Mouse (Mus musculus): ENCODE measurements around the gene Rbbp4. TPM values are rescaled to one million over a fixed set of nuclear protein-coding genes. Genes with fewer than 3 reads are reported as not detected.

The Rbbp4 gene
- polyA plus RNA-seq, 1 experiment from 2014 or later: 428 TPM

- WGBS: 93% methylated on average over 2 of the region's 2 CpGs
- Histone ChIP-seq H3K36me3 (ENCODE audit: control insufficient read depth, insufficient read depth, low read length) (no peaks in the 10 kb centered on the region), H3K4me2 (ENCODE audit: low read length) (no peak overlapping the region), H3K9me3 (replicated peaks; ENCODE audit: control insufficient read depth, low read length) (no peaks in the 10 kb centered on the region), H3K27ac (ENCODE audit: low read depth, low read length) (no peak overlapping the region), H3K4me1 (ENCODE audit: control insufficient read depth, insufficient read depth, low read length) (no peaks in the 10 kb centered on the region), H3K27me3 (replicated peaks; ENCODE audit: control insufficient read depth, insufficient read depth, low read length) (no peaks in the 10 kb centered on the region), H3K9ac (ENCODE audit: low read length) (no peak overlapping the region), H3K4me3 (ENCODE audit: low read depth, low read length) (no peak overlapping the region)
- ATAC-seq (no peak), DNase-seq (ENCODE audit: low spot score) (no peak)
Measured at GRCm38 (mm10) chr4:129295188-129295587, 40.0 kb downstream of the Rbbp4 start.

DNA sequence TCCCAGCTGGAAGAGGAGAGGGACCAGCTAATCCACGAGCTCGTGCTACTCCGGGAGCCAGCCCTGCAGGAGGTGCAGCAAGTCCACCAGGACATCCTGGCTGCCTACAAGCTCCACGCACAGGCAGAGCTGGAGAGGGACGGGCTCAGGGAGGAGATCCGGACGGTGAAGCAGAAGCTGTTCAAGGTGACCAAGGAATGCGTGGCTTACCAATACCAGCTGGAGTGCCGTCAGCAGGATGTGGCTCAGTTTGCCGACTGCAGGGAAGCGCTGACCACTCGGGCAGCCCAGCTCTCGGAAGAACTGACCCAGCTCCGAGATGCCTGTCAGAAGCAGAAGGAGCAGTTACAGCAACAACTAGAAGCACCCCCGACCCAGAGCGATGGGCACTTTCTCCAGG is 41.5 kb downstream of the Rbbp4 start:
- no peaks in the 10 kb centered on the region for H3K36me3 ChIP-seq (ENCODE audit: control insufficient read depth, insufficient read depth, low read length)
- no peak overlapping the region for H3K4me3 ChIP-seq (ENCODE audit: low read depth, low read length)
- no peaks in the 10 kb centered on the region for H3K9me3 ChIP-seq (replicated peaks; ENCODE audit: control insufficient read depth, low read length)
- no peak overlapping the region for H3K9ac ChIP-seq (ENCODE audit: low read length)
- DNase-seq (ENCODE audit: low spot score) (no peak), ATAC-seq (no peak)
- no peaks in the 10 kb centered on the region for H3K4me1 ChIP-seq (ENCODE audit: control insufficient read depth, insufficient read depth, low read length)
- no peak overlapping the region for H3K4me2 ChIP-seq (ENCODE audit: low read length)
- no peak overlapping the region for H3K27ac ChIP-seq (ENCODE audit: low read depth, low read length)
- H3K27me3 ChIP-seq (replicated peaks; ENCODE audit: control insufficient read depth, insufficient read depth, low read length): no peaks in the 10 kb centered on the region
- 36% methylated on average over 16 of the region's 16 CpGs for WGBS

- WGBS: 76% methylated on average over 7 of the region's 7 CpGs
- no peak overlapping the region for H3K9ac ChIP-seq (ENCODE audit: low read length)
Measured at GRCm38 (mm10) chr4:129292831-129293230, 42.3 kb downstream of the Rbbp4 start.

GRCm38 (mm10) chr4:129289671-129290070 is 45.5 kb downstream of the Rbbp4 start:
- 91% methylated on average over 8 of the region's 8 CpGs for WGBS

More at GRCm38 (mm10) chr4:129292831-129293230, 42.3 kb downstream of the Rbbp4 start:
- no peak overlapping the region for H3K4me3 ChIP-seq (ENCODE audit: low read depth, low read length)
- H3K4me1 ChIP-seq (ENCODE audit: control insufficient read depth, insufficient read depth, low read length): no peaks in the 10 kb centered on the region
- DNase-seq (ENCODE audit: low spot score) (no peak), ATAC-seq (no peak)
- no peak overlapping the region for H3K4me2 ChIP-seq (ENCODE audit: low read length)
- no peaks in the 10 kb centered on the region for H3K36me3 ChIP-seq (ENCODE audit: control insufficient read depth, insufficient read depth, low read length)
- H3K9me3 ChIP-seq (replicated peaks; ENCODE audit: control insufficient read depth, low read length): no peaks in the 10 kb centered on the region
- H3K27me3 ChIP-seq (replicated peaks; ENCODE audit: control insufficient read depth, insufficient read depth, low read length): peaks cover 7% of the 10 kb centered on the region; the same call in 1 of the 2 replicates
- no peak overlapping the region for H3K27ac ChIP-seq (ENCODE audit: low read depth, low read length)

GRCm38 (mm10) chr4:129288067-129288466 is 47.1 kb downstream of the Rbbp4 start:
- Histone ChIP-seq H3K27ac (ENCODE audit: low read depth, low read length) (no peak overlapping the region), H3K36me3 (ENCODE audit: control insufficient read depth, insufficient read depth, low read length) (no peaks in the 10 kb centered on the region), H3K4me3 (ENCODE audit: low read depth, low read length) (no peak overlapping the region), H3K27me3 (replicated peaks; ENCODE audit: control insufficient read depth, insufficient read depth, low read length) (peaks cover 16% of the 10 kb centered on the region; the same call in 1 of the 2 replicates), H3K4me1 (ENCODE audit: control insufficient read depth, insufficient read depth, low read length) (peaks cover 15% of the 10 kb centered on the region), H3K9me3 (replicated peaks; ENCODE audit: control insufficient read depth, low read length) (no peaks in the 10 kb centered on the region), H3K9ac (ENCODE audit: low read length) (no peak overlapping the region), H3K4me2 (ENCODE audit: low read length) (peak overlapping the region; percentile 93)
- DNase-seq (ENCODE audit: low spot score): no peak
- WGBS: 34% methylated on average over 3 of the region's 3 CpGs
- ATAC-seq: no peak

More at GRCm38 (mm10) chr4:129289671-129290070, 45.5 kb downstream of the Rbbp4 start:
- H3K27ac ChIP-seq (ENCODE audit: low read depth, low read length): no peak overlapping the region
- peaks cover 16% of the 10 kb centered on the region; the same call in 1 of the 2 replicates for H3K27me3 ChIP-seq (replicated peaks; ENCODE audit: control insufficient read depth, insufficient read depth, low read length)
- H3K36me3 ChIP-seq (ENCODE audit: control insufficient read depth, insufficient read depth, low read length): no peaks in the 10 kb centered on the region
- peaks cover 15% of the 10 kb centered on the region for H3K4me1 ChIP-seq (ENCODE audit: control insufficient read depth, insufficient read depth, low read length)
- ATAC-seq: no peak
- no peak overlapping the region for H3K9ac ChIP-seq (ENCODE audit: low read length)
- H3K4me2 ChIP-seq (ENCODE audit: low read length): no peak overlapping the region
- no peaks in the 10 kb centered on the region for H3K9me3 ChIP-seq (replicated peaks; ENCODE audit: control insufficient read depth, low read length)
- DNase-seq (ENCODE audit: low spot score): no peak
- no peak overlapping the region for H3K4me3 ChIP-seq (ENCODE audit: low read depth, low read length)

DNA sequence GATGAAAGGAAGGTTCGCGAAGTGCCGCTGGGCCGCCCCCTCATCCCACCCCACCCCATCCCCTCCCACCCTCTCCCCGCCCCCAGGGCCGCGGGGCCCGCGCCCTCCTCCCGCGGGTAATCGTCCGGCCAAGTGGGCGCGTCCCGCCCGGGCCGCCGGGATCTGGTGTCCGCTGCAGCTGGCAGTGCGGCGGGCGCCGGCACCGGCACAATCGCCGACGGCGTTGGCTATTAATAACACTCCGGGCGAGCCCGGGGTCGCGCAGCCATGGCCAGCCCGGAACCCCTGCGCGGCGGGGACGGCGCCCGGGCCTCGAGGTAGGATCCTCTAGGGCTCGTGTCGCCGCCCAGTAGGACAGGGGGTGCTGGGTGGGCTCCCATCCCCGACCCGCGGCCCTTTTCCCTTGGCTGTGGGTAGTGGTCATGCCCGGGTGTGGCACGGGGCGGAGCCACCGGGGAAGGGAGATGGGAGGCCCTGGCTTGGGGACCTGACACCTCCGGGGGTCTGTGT is 47.6 kb downstream of the Rbbp4 start, which contains the start of gene Sync:
Sync (plus strand) TSS at position 146 of the 510 bp plus-strand sequence.
- Histone ChIP-seq H3K4me3 (ENCODE audit: low read depth, low read length) (peak within 1 kb of the TSS; percentile 41), H3K27ac (ENCODE audit: low read depth, low read length) (no peak within 1 kb of the TSS), H3K9me3 (replicated peaks; ENCODE audit: control insufficient read depth, low read length) (no peaks in the 10 kb centered on the region), H3K4me2 (ENCODE audit: low read length) (peak within 1 kb of the TSS; percentile 93), H3K27me3 (replicated peaks; ENCODE audit: control insufficient read depth, insufficient read depth, low read length) (peaks cover 16% of the 10 kb centered on the region; the same call in 1 of the 2 replicates), H3K36me3 (ENCODE audit: control insufficient read depth, insufficient read depth, low read length) (no peaks in the 10 kb centered on the region), H3K4me1 (ENCODE audit: control insufficient read depth, insufficient read depth, low read length) (peaks cover 15% of the 10 kb centered on the region), H3K9ac (ENCODE audit: low read length) (peak within 1 kb of the TSS; percentile 61)
- ATAC-seq (peak; percentile 42), DNase-seq (ENCODE audit: low spot score) (peak; percentile 37)
- WGBS: under 1% methylated on average over 42 of the region's 53 CpGs

- WGBS: 3% methylated on average over 25 of the region's 28 CpGs
- Histone ChIP-seq H3K9ac (ENCODE audit: low read length) (peak overlapping the region; percentile 61), H3K4me3 (ENCODE audit: low read depth, low read length) (peak overlapping the region; percentile 41), H3K36me3 (ENCODE audit: control insufficient read depth, insufficient read depth, low read length) (no peaks in the 10 kb centered on the region), H3K9me3 (replicated peaks; ENCODE audit: control insufficient read depth, low read length) (no peaks in the 10 kb centered on the region), H3K27me3 (replicated peaks; ENCODE audit: control insufficient read depth, insufficient read depth, low read length) (peaks cover 16% of the 10 kb centered on the region; the same call in 1 of the 2 replicates), H3K4me2 (ENCODE audit: low read length) (peak overlapping the region; percentile 93), H3K27ac (ENCODE audit: low read depth, low read length) (no peak overlapping the region), H3K4me1 (ENCODE audit: control insufficient read depth, insufficient read depth, low read length) (peaks cover 15% of the 10 kb centered on the region)
- DNase-seq (ENCODE audit: low spot score) (peak; percentile 58), ATAC-seq (peak; percentile 29)
Measured at GRCm38 (mm10) chr4:129286683-129287471, 48.3 kb downstream of the Rbbp4 start.

GRCm38 (mm10) chr4:129286001-129286682 is 49.0 kb downstream of the Rbbp4 start:
- H3K27ac ChIP-seq (ENCODE audit: low read depth, low read length): no peak overlapping the region
- DNase-seq (ENCODE audit: low spot score) (no peak), ATAC-seq (0 out of 2 replicates have a peak, but pooled peaks have one; percentile 20)
- no peaks in the 10 kb centered on the region for H3K36me3 ChIP-seq (ENCODE audit: control insufficient read depth, insufficient read depth, low read length)
- H3K4me3 ChIP-seq (ENCODE audit: low read depth, low read length): 0 out of 2 replicates have a peak overlapping the region, but pooled peaks have one; percentile 41
- no peaks in the 10 kb centered on the region for H3K9me3 ChIP-seq (replicated peaks; ENCODE audit: control insufficient read depth, low read length)
- 0 out of 2 replicates have a peak overlapping the region, but pooled peaks have one; percentile 61 for H3K9ac ChIP-seq (ENCODE audit: low read length)
- peak overlapping the region; percentile 93 for H3K4me2 ChIP-seq (ENCODE audit: low read length)
- 65% methylated on average over 5 of the region's 5 CpGs for WGBS
- H3K4me1 ChIP-seq (ENCODE audit: control insufficient read depth, insufficient read depth, low read length): peaks cover 15% of the 10 kb centered on the region
- H3K27me3 ChIP-seq (replicated peaks; ENCODE audit: control insufficient read depth, insufficient read depth, low read length): peaks cover 16% of the 10 kb centered on the region; the same call in 1 of the 2 replicates

Data from forebrain, embryonic 14.5 days (tissue).